Mouse (Mus musculus): ENCODE measurements around the gene Gm11639. TPM values are rescaled to one million over a fixed set of nuclear protein-coding genes. Genes with fewer than 3 reads are reported as not detected.

Gm11639 gene
- not detected in 2 replicates for polyA plus RNA-seq (2015; fragmentation: Nextera tagmentation; extraction: Ambion mirVana)

DNA sequence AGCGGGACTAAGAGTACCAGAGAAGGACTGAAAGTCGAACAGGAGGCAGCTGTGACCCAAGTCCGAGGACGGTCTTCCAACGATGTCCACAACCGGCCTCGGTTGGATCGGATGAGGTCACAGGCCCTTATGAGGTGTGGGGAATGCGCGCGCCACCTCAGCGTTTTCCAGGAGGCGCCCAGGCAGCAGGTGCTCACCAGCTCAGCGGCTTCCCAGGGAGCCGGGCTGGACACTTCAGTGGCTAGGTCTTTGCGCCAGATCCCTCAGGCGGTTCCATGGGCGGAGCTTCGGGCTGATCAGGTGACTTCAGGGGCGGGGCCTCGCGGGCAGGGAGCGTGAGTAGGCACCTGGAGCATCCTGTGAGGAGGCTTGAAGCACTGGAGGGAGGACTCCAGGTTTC lies at the start of gene Gm11639:
TSS of gene Gm11639 (plus strand) at position 160 of the 400 bp plus-strand sequence.
- no peak within 1 kb of the TSS; the same call in 1 of the 2 replicates for H3K4me3 ChIP-seq
- 19% methylated on average over 23 of the region's 23 CpGs for WGBS
- H3K27me3 ChIP-seq: no peaks in the 10 kb centered on the region

DNA sequence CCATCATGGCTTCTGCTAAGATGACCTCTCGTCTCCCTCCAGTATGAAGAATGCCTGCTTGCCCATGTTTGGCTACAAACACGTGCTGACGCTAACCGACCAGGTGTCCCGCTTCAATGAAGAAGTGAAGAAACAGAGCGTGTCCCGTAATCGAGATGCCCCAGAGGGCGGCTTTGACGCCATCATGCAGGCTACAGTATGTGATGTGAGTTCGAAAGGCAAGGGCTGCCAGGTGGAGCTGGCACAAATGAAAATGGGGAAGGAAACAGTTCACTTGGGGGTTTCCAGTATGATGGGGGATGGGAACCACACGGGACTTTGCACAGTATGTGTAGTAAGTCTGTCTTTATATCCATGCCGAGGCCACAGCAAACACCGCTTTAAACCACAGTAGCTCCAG lies 48.5 kb upstream of the Gm11639 start:
- Histone ChIP-seq H3K4me2 (no peak overlapping the region), H3K9ac (no peak overlapping the region), H3K4me3 (no peak overlapping the region), H3K36me3 (ENCODE audit: poor library complexity, severe bottlenecking) (no peaks in the 10 kb centered on the region), H3K9me3 (replicated peaks) (no peaks in the 10 kb centered on the region), H3K27me3 (no peaks in the 10 kb centered on the region), H3K27ac (no peak overlapping the region), H3K4me1 (no peaks in the 10 kb centered on the region)
- 95% methylated on average over 14 of the region's 14 CpGs for WGBS
- no peak for ATAC-seq

More for the DNA sequence above, at the start of gene Gm11639:
- H3K4me2 ChIP-seq: peak within 1 kb of the TSS; percentile 43
- no peaks in the 10 kb centered on the region for H3K9me3 ChIP-seq (replicated peaks)
- no peaks in the 10 kb centered on the region for H3K4me1 ChIP-seq
- no peak for ATAC-seq
- H3K9ac ChIP-seq: no peak within 1 kb of the TSS
- H3K36me3 ChIP-seq (ENCODE audit: poor library complexity, severe bottlenecking): no peaks in the 10 kb centered on the region
- no peak within 1 kb of the TSS for H3K27ac ChIP-seq

DNA sequence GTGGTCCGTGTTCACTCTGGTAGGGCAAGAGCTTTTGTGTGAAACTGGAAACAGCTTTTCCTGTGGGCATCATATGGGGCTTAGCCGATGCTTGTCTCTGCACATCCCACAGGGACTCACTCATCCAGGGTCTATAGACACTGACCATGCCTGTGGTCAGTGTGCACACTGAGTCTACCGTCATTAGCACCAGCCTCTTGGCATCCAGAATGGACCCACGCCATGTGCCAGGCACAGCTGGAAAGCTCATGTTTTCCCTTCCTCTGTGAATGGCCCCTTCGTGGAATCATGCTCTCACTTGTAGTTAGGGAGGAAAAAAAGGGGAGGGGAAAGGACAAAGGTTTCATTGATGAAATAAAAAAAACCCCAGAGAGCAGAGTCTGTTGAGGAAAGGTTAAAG lies 47.5 kb upstream of the Gm11639 start:
- H3K4me3 ChIP-seq: no peak overlapping the region
- H3K27ac ChIP-seq: no peak overlapping the region
- H3K36me3 ChIP-seq (ENCODE audit: poor library complexity, severe bottlenecking): no peaks in the 10 kb centered on the region
- no peak for ATAC-seq
- no peak overlapping the region for H3K9ac ChIP-seq
- WGBS: 47% methylated on average over 5 of the region's 5 CpGs
- H3K4me2 ChIP-seq: no peak overlapping the region
- H3K9me3 ChIP-seq (replicated peaks): no peaks in the 10 kb centered on the region
- no peaks in the 10 kb centered on the region for H3K27me3 ChIP-seq
- H3K4me1 ChIP-seq: no peaks in the 10 kb centered on the region

DNA sequence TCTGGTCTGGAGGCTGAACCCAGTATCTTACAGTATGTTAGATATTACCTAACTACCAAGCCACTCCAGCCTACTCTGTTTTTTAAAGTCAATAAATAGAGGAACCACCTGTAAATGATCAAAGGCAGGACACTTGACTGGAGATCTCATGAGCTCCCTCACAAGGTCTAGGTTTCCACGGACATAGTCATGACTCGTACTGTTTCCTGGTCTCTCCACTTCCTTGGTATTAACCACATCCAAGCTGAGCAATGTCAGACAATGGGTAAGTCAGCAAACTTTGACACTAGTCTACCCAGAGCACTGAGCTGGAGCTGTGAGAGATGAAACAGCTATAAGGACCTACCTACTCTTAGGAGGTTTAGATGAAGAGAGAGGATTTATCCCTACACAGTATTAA lies 46.6 kb upstream of the Gm11639 start:
- Histone ChIP-seq H3K4me2 (no peak overlapping the region), H3K9me3 (replicated peaks) (no peaks in the 10 kb centered on the region), H3K4me3 (no peak overlapping the region), H3K36me3 (ENCODE audit: poor library complexity, severe bottlenecking) (no peaks in the 10 kb centered on the region), H3K27me3 (no peaks in the 10 kb centered on the region), H3K4me1 (no peaks in the 10 kb centered on the region), H3K9ac (no peak overlapping the region), H3K27ac (no peak overlapping the region)
- no peak for ATAC-seq
- WGBS: 91% methylated on average over 2 of the region's 2 CpGs

DNA sequence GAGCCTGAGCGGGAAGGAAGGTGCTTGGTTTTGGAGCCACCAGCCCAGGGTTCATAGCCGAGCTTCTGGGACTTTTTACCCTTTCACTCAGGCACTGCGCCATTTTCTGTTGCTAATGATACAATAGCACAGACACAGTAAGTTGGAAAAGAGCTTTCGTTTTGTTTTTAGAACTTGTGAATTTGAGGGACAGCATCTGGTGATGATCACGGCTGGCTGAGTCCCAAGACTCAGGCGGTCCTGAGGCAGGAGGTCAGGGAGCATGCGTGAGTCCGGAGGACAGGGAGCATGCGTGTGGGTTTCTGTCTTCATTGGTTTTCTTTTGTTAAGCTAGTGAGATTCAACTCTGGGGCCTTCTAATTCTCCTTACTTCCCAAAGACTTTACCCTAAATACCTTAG lies 45.9 kb upstream of the Gm11639 start:
- no peak for ATAC-seq
- no peak overlapping the region for H3K4me3 ChIP-seq
- H3K9me3 ChIP-seq (replicated peaks): no peaks in the 10 kb centered on the region
- H3K9ac ChIP-seq: no peak overlapping the region
- H3K4me1 ChIP-seq: no peaks in the 10 kb centered on the region
- WGBS: 90% methylated on average over 9 of the region's 9 CpGs
- no peak overlapping the region for H3K4me2 ChIP-seq
- H3K27me3 ChIP-seq: no peaks in the 10 kb centered on the region
- no peaks in the 10 kb centered on the region for H3K36me3 ChIP-seq (ENCODE audit: poor library complexity, severe bottlenecking)
- no peak overlapping the region for H3K27ac ChIP-seq

DNA sequence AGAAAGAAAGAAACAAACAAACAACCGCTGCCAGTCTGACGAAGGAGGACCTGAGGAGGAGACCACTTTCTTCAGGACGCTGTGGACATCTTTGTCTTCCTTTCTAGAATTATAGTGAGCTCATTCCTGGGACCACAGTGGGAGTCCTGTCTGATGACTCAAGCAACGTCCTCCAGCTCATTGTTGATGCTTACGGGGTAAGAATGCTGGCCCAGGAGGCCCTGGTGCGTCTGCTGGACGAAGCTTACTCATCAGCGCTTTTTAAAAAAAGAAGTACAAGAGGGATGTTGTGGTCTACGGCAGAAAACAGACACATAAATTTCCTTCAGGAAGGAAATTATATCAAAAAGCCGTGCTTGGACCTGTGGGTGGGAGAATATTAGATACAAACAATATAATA lies 44.6 kb upstream of the Gm11639 start:
- no peak overlapping the region for H3K27ac ChIP-seq
- WGBS: 80% methylated on average over 10 of the region's 10 CpGs
- H3K4me2 ChIP-seq: no peak overlapping the region
- H3K4me1 ChIP-seq: no peaks in the 10 kb centered on the region
- H3K27me3 ChIP-seq: no peaks in the 10 kb centered on the region
- H3K4me3 ChIP-seq: no peak overlapping the region
- ATAC-seq: no peak
- H3K36me3 ChIP-seq (ENCODE audit: poor library complexity, severe bottlenecking): no peaks in the 10 kb centered on the region
- H3K9me3 ChIP-seq (replicated peaks): no peaks in the 10 kb centered on the region
- no peak overlapping the region for H3K9ac ChIP-seq

DNA sequence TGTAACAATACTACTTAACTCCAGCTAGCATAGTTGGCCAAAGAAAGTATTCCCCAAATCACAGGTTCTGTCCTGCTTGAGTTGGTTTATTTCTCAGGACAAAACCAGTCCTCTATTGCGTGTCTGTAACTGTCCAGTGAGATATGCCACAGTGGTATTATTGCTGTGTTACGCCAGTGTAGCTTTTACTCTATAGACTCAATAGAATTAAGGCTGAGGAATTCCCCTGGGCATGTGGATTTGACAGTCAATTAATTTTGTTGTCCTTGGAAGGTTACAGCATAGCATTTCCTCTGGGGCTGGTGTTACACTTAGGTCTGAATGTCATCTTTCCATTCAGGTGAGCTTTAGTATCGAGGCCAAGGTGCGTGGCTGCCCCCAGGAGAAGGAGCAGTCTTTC lies 42.3 kb upstream of the Gm11639 start:
- Histone ChIP-seq H3K9me3 (replicated peaks) (no peaks in the 10 kb centered on the region), H3K9ac (no peak overlapping the region), H3K27ac (no peak overlapping the region), H3K27me3 (no peaks in the 10 kb centered on the region), H3K4me2 (no peak overlapping the region), H3K4me3 (no peak overlapping the region), H3K36me3 (ENCODE audit: poor library complexity, severe bottlenecking) (no peaks in the 10 kb centered on the region), H3K4me1 (no peaks in the 10 kb centered on the region)
- WGBS: 88% methylated on average over 4 of the region's 4 CpGs
- ATAC-seq: no peak

DNA sequence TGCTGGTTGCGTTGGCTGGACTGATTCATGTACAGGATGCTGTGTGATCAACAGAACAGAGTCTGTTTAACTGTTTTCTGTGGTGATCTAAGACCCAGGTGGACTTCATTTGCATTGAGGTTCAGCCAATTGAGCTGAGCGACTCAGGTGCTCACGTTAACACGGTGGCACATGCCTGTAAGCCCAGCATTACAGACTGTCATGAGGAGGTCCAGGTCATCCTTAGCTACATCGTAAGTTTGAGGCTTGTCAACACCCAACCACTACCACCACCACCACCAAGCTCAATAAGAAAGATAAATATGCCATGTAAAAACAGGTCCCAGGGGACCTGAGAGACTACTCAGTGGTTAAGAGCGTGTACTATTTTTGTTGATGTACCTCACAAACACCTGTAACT lies 40.1 kb upstream of the Gm11639 start:
- H3K9ac ChIP-seq: no peak overlapping the region
- ATAC-seq: no peak
- no peaks in the 10 kb centered on the region for H3K4me1 ChIP-seq
- no peak overlapping the region for H3K4me3 ChIP-seq
- no peaks in the 10 kb centered on the region for H3K36me3 ChIP-seq (ENCODE audit: poor library complexity, severe bottlenecking)
- no peak overlapping the region for H3K4me2 ChIP-seq
- no peaks in the 10 kb centered on the region for H3K27me3 ChIP-seq
- 95% methylated on average over 6 of the region's 6 CpGs for WGBS
- no peak overlapping the region for H3K27ac ChIP-seq
- no peaks in the 10 kb centered on the region for H3K9me3 ChIP-seq (replicated peaks)

DNA sequence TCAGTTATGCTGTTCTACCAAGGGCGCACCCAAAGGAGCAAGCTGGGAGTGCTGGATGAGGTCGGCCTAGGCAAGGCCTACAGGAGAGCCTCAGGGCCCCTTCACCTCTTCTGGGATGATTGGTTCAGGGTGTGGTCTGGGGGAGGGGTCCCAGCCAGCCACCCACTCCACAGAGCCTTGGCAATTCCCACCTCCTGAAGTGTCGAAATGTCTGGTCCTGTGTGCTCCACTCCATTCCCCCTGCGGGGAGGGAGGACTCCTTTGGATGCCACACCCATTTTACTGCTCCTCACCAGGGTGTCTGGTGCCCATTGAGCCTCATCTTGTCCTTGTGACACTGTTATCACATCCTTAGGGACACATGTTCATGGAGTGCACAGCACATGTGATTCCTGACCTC lies 39.3 kb upstream of the Gm11639 start:
- Histone ChIP-seq H3K4me2 (no peak overlapping the region), H3K36me3 (ENCODE audit: poor library complexity, severe bottlenecking) (no peaks in the 10 kb centered on the region), H3K9ac (no peak overlapping the region), H3K9me3 (replicated peaks) (no peaks in the 10 kb centered on the region), H3K4me1 (no peaks in the 10 kb centered on the region), H3K27me3 (no peaks in the 10 kb centered on the region), H3K4me3 (no peak overlapping the region), H3K27ac (no peak overlapping the region)
- ATAC-seq: no peak
- 84% methylated on average over 4 of the region's 4 CpGs for WGBS

DNA sequence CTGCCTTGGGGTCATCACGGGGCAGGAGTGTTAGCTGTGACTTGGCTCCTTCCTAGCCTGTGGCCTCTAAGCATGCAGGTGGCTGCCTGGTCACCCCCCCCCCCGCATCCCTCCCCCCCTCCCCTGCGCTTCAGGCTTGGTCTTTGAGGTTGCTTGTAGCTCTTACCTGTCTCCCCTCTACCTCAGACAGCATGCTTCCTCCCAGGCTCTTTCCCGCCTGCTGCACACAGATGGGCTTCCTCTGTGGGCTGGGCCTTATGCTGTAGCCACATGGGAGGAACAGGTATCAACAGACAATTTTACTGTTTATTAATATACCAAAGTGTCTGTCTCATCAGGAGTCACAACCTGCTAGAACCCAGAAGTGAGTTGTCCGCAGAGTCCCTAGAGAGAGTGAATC lies 38.9 kb upstream of the Gm11639 start:
- no peak overlapping the region for H3K4me2 ChIP-seq

DNA sequence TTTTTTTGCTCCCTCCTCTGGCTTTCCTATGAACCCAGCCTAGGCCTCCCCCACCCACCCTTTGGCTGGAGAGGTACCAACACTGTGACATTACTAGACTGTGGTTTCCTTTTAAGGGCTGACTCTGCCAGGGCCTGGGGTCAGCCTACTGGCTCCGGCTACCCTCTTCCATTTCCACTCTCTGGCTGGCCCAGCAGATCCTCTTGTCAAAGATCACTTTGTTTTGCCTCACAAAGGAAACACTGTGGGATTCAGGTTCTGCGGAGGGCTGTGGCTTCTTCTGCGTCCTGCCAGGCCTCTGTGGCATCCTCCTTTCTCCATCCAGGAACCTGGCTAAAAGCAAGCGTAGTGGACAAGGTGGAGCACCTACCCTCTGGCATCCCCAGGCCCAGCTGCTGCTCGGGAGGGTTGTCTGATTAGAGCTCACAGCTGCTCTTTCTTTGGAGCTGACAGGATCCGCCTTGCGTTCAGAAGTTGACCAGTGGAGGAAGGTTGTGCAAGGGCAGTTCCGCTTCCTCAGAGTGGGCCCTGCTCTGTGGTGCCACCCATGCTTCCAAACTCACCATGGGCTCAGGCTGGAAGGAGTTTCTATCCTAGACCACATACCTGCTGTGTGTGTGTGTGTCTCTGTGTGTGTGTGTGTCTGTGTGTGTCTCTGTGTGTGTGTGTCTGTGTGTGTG lies 38.2 kb upstream of the Gm11639 start:
- H3K4me1 ChIP-seq: no peaks in the 10 kb centered on the region
- ATAC-seq: no peak
- H3K9ac ChIP-seq: no peak overlapping the region
- no peak overlapping the region for H3K27ac ChIP-seq
- H3K4me2 ChIP-seq: no peak overlapping the region
- H3K36me3 ChIP-seq (ENCODE audit: poor library complexity, severe bottlenecking): no peaks in the 10 kb centered on the region
- no peak overlapping the region for H3K4me3 ChIP-seq
- no peaks in the 10 kb centered on the region for H3K27me3 ChIP-seq
- no peaks in the 10 kb centered on the region for H3K9me3 ChIP-seq (replicated peaks)
- 63% methylated on average over 8 of the region's 8 CpGs for WGBS

More for the DNA sequence above, 38.9 kb upstream of the Gm11639 start:
- H3K4me1 ChIP-seq: no peaks in the 10 kb centered on the region
- H3K27me3 ChIP-seq: no peaks in the 10 kb centered on the region
- H3K27ac ChIP-seq: no peak overlapping the region
- no peak overlapping the region for H3K9ac ChIP-seq
- H3K36me3 ChIP-seq (ENCODE audit: poor library complexity, severe bottlenecking): no peaks in the 10 kb centered on the region
- no peak overlapping the region for H3K4me3 ChIP-seq
- no peak for ATAC-seq
- no peaks in the 10 kb centered on the region for H3K9me3 ChIP-seq (replicated peaks)
- WGBS: 84% methylated on average over 5 of the region's 5 CpGs

DNA sequence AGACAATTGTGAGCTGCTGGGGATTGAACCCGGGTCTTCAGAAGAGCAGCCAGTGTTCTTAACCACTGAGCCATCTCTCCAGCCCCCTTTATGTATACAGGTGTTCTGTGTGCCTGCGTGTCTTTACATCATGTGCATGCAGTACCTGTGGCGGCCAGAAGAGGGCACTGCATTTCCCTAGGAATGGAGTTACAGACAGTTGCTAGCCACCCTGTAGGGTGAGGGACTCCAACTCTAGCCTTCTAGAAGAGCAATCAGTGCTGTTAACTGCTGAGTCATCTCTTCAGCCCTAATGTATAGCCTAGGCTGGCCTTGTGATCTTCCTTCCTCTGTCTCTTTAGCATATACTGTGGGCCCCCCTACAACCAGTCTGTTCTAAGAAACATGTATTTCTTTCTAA lies 36.9 kb upstream of the Gm11639 start:
- 66% methylated on average over 3 of the region's 3 CpGs for WGBS
- no peaks in the 10 kb centered on the region for H3K27me3 ChIP-seq
- no peaks in the 10 kb centered on the region for H3K36me3 ChIP-seq (ENCODE audit: poor library complexity, severe bottlenecking)
- H3K4me3 ChIP-seq: no peak overlapping the region
- no peaks in the 10 kb centered on the region for H3K4me1 ChIP-seq
- ATAC-seq: no peak
- no peak overlapping the region for H3K4me2 ChIP-seq
- H3K9me3 ChIP-seq (replicated peaks): no peaks in the 10 kb centered on the region
- H3K27ac ChIP-seq: no peak overlapping the region
- H3K9ac ChIP-seq: no peak overlapping the region

DNA sequence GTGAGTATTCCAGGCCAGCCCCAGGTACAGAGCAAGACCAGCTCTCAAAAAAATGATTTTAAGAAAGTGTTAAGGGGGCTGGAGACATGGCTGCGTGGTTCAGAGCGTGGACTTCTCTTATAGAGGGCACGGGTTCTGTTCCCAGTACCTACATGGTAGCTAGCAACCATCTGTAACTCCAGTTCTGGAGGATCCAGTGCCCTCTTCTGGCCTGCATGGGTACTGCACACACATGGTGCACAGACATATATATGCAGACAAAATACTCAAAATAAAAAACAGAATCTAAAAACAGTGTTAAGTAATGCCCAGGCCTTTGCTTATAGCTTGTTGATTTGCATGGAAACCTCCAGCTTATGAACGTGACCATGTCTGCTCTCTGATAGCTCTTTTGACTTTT lies 24.9 kb upstream of the Gm11639 start:
- ATAC-seq: no peak
- WGBS: 94% methylated on average over 4 of the region's 4 CpGs

More for the DNA sequence above, 24.9 kb upstream of the Gm11639 start:
- no peak overlapping the region for H3K4me2 ChIP-seq
- no peaks in the 10 kb centered on the region for H3K9me3 ChIP-seq (replicated peaks)
- no peaks in the 10 kb centered on the region for H3K4me1 ChIP-seq
- H3K27me3 ChIP-seq: no peaks in the 10 kb centered on the region
- no peak overlapping the region for H3K27ac ChIP-seq
- no peak overlapping the region for H3K9ac ChIP-seq
- no peaks in the 10 kb centered on the region for H3K36me3 ChIP-seq (ENCODE audit: poor library complexity, severe bottlenecking)
- no peak overlapping the region for H3K4me3 ChIP-seq

Measured in forebrain, embryonic 13.5 days (tissue).